Mouse (Mus musculus) Patski (cell line): ENCODE measurements at regions not wholly inside any gene's neighbourhood (a gene's known extent, or its start where the extent isn't known, plus 50 kb on each side); places are given as distances from the start of the nearest gene placed in this dataset.
A peak's percentile ranks its signal among the peaks of the same experiment; 100 is the strongest.

Experiments used
- ATAC-seq: fragments of 100-300 bp; one replicate; pipeline ENCODE4 v1.8.0; 2021
- CTCF ChIA-PET: fragments of 350-600 bp; sonication (Branson Sonifier 250); formaldehyde crosslinking; loops from one replicate; lab custom pipeline; 2022; ENCODE audit warnings: inconsistent platforms; lab: Charles Lee
- POLR2A ChIA-PET: fragments of 350-600 bp; sonication (Branson Sonifier 250); formaldehyde crosslinking; loops from one replicate; lab custom pipeline; 2022; ENCODE audit warnings: antibody characterized with exemption, inconsistent platforms; lab: Charles Lee
- DNase-seq: peaks from one replicate; pipeline ENCODE4 v3.0.0-alpha.2; 2011; ENCODE audit warnings: low read depth, low spot score
- H3K27me3 ChIP-seq: fragments of 371-371 bp; one replicate; pipeline ENCODE4 v1.5.1; 2021
- CTCF ChIP-seq: fragments of 100-300 bp; IDR thresholded peaks from one replicate; pipeline ENCODE4 v1.5.1; 2021
- in situ Hi-C: fragments of 300-500 bp; cut with MboI; formaldehyde crosslinking; loops from 3 replicates; pipeline ENCODE4 v1.11.1; 2018; ENCODE audit warnings: low pct_unique_long_range_greater_than_20kb, mixed read lengths

DNA sequence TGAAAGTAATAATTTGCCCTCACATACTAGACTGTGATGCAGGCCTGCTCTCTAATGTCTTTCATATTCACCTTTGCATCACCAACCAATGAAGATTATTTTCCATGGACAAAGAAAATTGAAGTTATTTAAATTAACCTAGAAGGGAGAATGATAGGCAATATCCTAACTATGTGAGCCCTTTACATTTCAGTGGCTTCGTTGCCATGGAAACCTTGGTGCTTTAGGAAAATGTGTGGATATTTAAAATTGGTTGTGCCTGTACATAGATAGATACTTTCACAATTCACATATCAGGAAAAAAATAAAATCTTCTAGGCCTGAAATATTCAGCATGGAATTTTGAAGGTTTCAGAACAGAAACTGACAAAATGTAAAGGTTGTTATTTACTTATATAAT lies 1080.6 kb upstream of the Gm8797 start:
- in situ Hi-C loops, result no loop called here

DNA sequence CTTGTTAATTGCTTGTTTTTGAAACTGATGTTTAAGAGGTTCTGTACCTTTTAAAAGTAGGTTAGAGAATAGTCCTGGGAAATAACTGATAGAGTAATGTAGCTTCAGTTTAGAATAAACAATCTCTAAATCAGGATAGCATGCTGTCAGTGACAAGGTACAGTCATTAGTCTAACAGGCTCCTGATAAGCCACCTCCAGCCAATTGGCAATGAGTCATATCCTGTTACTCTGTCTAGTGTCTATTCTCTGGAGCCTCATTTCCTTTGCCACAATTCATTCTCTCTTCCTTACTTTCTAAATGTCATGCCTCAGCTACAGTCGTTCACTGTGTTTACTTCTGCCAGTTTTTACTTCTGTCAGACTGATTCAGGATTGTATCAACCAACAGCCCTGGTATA lies 1061.1 kb upstream of the Gm8797 start:
- in situ Hi-C loops, result no loop called here
- TF ChIP-seq CTCF, result no peak
- ATAC-seq (peak; percentile 26), DNase-seq (no peak)
- POLR2A ChIA-PET, result no interaction called here
- CTCF ChIA-PET, result interaction anchor here (1.2 kb wide), 1 partner anchor 11 kb away, joined by 3 read pairs; no protein-coding TSS in a partner anchor
- no peaks in the 10 kb centered on the region for H3K27me3 ChIP-seq

More for the DNA sequence above, 1080.6 kb upstream of the Gm8797 start:
- no peak for ATAC-seq
- CTCF ChIA-PET, result no interaction called here
- no peaks in the 10 kb centered on the region for H3K27me3 ChIP-seq
- TF ChIP-seq CTCF, result no peak
- POLR2A ChIA-PET, result no interaction called here
- no peak for DNase-seq
